In the genomic region with DNA sequence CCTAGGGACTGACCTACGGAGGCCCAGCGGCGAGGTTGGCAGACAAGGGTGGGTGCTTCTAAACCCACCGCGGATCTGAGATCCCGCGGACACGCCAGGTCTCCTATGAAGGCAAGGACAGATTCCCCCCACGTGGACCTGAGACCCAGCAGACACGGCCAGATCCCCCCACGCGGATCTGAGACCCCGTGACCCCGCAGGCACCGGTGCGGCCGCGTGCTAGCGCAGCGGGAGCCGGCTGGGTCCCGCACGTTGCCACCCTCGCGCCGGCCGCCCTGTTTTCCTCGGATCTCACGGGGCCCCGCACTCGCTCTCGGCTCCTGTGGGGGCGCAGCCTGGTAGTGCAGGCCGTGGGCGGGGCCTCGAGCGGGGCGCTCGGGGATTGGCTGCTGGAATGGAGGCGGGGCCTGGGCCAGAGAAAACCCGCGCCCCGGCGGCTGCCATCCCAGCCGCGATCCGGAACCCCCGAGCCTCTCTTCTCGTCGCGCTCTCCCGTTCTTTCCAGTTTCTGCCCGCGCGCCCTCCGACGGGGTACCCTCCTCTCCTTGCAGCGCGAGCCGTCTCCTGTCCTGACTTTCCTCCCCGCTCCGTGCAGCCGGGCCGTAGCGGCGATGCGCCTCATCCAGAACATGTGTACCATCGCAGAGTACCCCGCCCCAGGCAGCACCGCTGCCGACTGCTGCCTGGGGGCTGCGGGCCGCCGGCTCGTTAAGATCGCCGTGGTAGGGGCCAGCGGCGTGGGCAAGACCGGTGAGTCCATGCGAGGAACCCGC, we compare ENCODE assay signal across 8 mouse cellular contexts. TPM values are rescaled to one million over a fixed set of nuclear protein-coding genes. Genes with fewer than 3 reads are reported as not detected.
DNase-seq lines count a peak whose midpoint lies in the region; ATAC-seq and TF ChIP-seq lines count a peak whose summit lies in the region.

A gene (plus strand): TSS at position 446 of the 773 bp plus-strand sequence.

- no peaks in the 10 kb centered on the region; the same call in 1 of the 2 replicates for H3K4me1 ChIP-seq in hindbrain, postnatal 0 days (ENCODE audit: insufficient read depth, low read length)

- under 1% methylated on average over 78 of the region's 82 CpGs for WGBS in hindbrain, postnatal 0 days

- H3K9me3 ChIP-seq in hindbrain, postnatal 0 days (ENCODE audit: low read length), result no peaks in the 10 kb centered on the region

- peak within 1 kb of the TSS; percentile 93 for H3K4me2 ChIP-seq in hindbrain, postnatal 0 days (ENCODE audit: low read depth, low read length)

- peak; percentile 92 for ATAC-seq in common myeloid progenitor, adult 5-6 weeks (replicated peaks; ENCODE audit: low read depth, poor library complexity, severe bottlenecking)
- peak; percentile 97 for ATAC-seq in hindbrain, postnatal 0 days
- ATAC-seq in megakaryocyte, adult 5-6 weeks (ENCODE audit: poor library complexity, severe bottlenecking), result peak; percentile 96

- peak; percentile 86 for DNase-seq in adipocyte (ENCODE audit: low spot score)
- DNase-seq in gastrocnemius, adult 8-10 months (ENCODE audit: low spot score in 2 of 2), result peak; percentile 86 to 88
- DNase-seq in hindbrain, postnatal 0 days (ENCODE audit: low spot score), result peak; percentile 95
- peak; percentile 94 to 97 for DNase-seq in left cerebral cortex, adult 2 months (ENCODE audit: extremely low spot score in 1 of 2, low spot score in 2 of 2)
- peak; percentile 96 to 97 for DNase-seq in right cerebral cortex, postnatal 10 days (ENCODE audit: low spot score in 2 of 2)
- peak; percentile 97 for DNase-seq in urinary bladder, postnatal 25 days (ENCODE audit: low spot score)

- no peaks in the 10 kb centered on the region for H3K36me3 ChIP-seq in hindbrain, postnatal 0 days (ENCODE audit: insufficient read depth, low read length)

- peak within 1 kb of the TSS; percentile 49; the same call in 1 of the 2 replicates for H3K27ac ChIP-seq in hindbrain, postnatal 0 days
- H3K27ac ChIP-seq in left cerebral cortex, adult 2 months, result peak within 1 kb of the TSS; percentile 92

- intact Hi-C loops in left cerebral cortex, adult 2 months (cut with DNase I), result loop anchor here (10.0 kb wide), 2 partner anchors 130 to 240 kb away; a partner anchor contains a TSS

- H3K4me3 ChIP-seq in hindbrain, postnatal 0 days (ENCODE audit: low read length), result peak within 1 kb of the TSS; percentile 68
- peak within 1 kb of the TSS; percentile 99 for H3K4me3 ChIP-seq in left cerebral cortex, adult 2 months

- no peaks in the 10 kb centered on the region for H3K27me3 ChIP-seq in hindbrain, postnatal 0 days (ENCODE audit: insufficient read depth, low read length)

- peak within 1 kb of the TSS; percentile 62 for H3K9ac ChIP-seq in hindbrain, postnatal 0 days (replicated peaks; ENCODE audit: low read length)

- peak; percentile 36; the same call in 1 of the 2 replicates for TF ChIP-seq CTCF in hindbrain, postnatal 0 days (IDR thresholded peaks at IDR 0.05; ENCODE audit: low read depth)
- peak; percentile 50 for TF ChIP-seq CTCF in left cerebral cortex, adult 2 months (IDR thresholded peaks at IDR 0.05)

RNA-seq across cellular contexts. Expression of the gene that starts here (rescaled TPM):
- 2.5 TPM in 1 of 2 replicates, not detected in the other for total RNA-seq in common myeloid progenitor, adult 5-6 weeks (2017)
- total RNA-seq in gastrocnemius, adult 8-10 months (2022), result 10 to 100 TPM in 1 of 4 experiments, 1 to 10 TPM in 3; 1.4 to 10.6 (median 2.7) TPM
- 5.9 and 7.2 TPM in 2 replicates for total RNA-seq in hindbrain, postnatal 0 days (2014; rRNA removed)
- 16.7 and 17.1 TPM in 2 replicates for polyA plus RNA-seq in hindbrain, postnatal 0 days (2015; fragmentation: Nextera tagmentation; extraction: Ambion mirVana)
- total RNA-seq in left cerebral cortex, adult 2 months (2021), result 100 to 1,000 TPM in 1 of 2 experiments, 10 to 100 TPM in 1; 72.5 to 103 TPM
- 2.0 and 2.1 TPM in 2 replicates for total RNA-seq in megakaryocyte, adult 5-6 weeks (2015)
- total RNA-seq in megakaryocyte, adult 5-6 weeks (2017), result 0.98 and 1.0 TPM in 2 replicates

Comparison
In these comparisons a context has a peak if more than half of its experiments do, and no peak if none do; other contexts are left out.
1. Peak in every context shown above with its lines: DNase-seq, ATAC-seq, H3K4me3 ChIP-seq and H3K27ac ChIP-seq.